Mouse (Mus musculus): Measurements from ENCODE around the gene Hbb-bt.
"Not testable (repeated sequence)": the region's sequence is repeated elsewhere in the genome, so short reads cannot be mapped to it uniquely, and the experiment has no call there.

Hbb-bt gene

DNA sequence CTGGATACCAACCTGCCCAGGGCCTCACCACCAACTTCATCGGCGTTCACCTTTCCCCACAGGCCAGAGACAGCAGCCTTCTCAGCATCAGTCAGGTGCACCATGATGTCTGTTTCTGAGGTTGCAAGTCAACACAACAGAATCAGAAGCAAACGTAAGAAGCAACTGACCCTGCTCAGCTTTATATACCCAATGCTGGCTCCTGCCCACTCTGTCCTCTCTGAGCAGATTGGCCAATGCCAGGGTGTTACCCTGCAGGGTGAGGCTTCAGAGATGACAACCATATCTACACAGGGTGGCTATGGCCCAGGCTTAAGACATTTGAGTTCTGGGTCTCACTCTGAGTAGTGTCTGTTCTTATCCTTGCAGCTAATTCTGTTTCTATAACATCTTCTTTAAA lies at the start of gene Hbb-bt:
Gene Hbb-bt, minus strand, starts transcription at position 231 of the 400 bp plus-strand sequence.
- DNase-seq: no peak

- no peak for DNase-seq
These were observed 47.7 kb upstream of the Hbb-bt start for GRCm38 (mm10) chr7:103861531-103861930.

DNA sequence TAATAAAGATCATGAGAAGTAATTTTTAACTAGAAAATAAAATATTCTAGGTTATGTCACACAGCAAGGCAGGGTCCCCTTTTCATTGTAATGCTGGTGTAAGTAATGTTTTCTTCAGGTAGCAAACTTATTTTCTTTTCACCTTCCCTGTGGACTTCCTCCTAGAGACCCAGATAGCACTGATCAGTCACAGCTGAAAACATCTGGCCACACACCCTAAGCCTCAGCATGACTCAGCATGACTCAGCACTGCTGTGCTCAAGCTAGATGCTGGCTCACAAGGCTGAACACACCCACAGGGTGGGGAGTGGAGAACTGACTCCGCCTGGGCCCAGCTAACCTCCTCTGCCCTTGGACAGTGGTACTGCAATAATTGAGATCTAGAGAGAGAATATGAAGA lies 47.1 kb upstream of the Hbb-bt start:
- DNase-seq: no peak

- DNase-seq: no peak
These were observed 45.3 kb upstream of the Hbb-bt start for GRCm38 (mm10) chr7:103859076-103859475.

- DNase-seq: no peak
These were observed 40.9 kb upstream of the Hbb-bt start for GRCm38 (mm10) chr7:103854669-103855068.

DNA sequence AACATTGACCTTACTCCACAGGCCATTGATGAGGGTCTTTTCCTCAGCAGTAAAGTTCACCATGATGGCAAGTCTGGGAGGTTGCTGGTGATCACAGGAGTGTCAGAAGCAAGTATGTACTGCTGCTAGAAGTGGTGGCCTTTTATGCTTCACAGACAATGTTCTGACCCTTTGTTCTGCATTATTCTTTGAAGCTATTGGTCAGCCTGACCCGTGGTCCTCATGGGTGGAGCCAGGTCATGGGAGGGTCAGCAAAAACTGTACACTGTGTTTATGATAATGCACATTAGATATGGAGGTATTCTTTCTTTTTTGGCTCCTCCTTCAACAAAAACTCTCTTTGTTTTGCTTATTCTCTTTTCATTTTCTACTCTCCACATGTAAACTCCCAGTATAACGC lies 39.3 kb upstream of the Hbb-bt start, which contains the start of gene Hbb-y:
Gene Hbb-y, minus strand, starts transcription at position 127 of the 400 bp plus-strand sequence.
- DNase-seq: no peak

GRCm38 (mm10) chr7:103844525-103845325 lies 30.9 kb upstream of the Hbb-bt start:
- DNase-seq: no peak

DNA sequence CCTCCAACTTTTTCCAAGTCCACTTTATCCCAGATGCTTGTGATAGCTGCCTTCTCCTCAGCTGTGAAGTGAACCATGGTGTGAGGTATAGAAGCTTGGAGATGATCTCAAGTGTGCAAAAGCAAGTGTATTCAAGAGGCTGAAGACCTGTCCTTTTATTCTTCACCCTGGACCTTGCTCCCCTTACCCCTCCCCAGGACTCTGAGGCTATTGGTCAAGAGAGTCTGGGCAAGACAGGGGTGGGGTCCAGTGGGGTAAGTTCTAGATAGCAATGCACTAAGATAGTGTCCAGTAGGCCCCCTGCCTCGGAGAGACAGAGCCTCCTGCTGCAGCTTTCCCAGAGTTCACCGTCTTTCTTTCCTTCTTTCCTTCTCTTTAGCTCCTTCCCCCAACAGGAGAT lies 29.2 kb upstream of the Hbb-bt start, which contains the start of gene Hbb-bh1:
Gene Hbb-bh1, minus strand, starts transcription at position 131 of the 400 bp plus-strand sequence.
- no peak for DNase-seq

- DNase-seq: no peak
These were observed 26.5 kb upstream of the Hbb-bt start, which contains the start of gene Hbb-bh2 for GRCm38 (mm10) chr7:103840268-103840667. Gene Hbb-bh2 (minus strand): TSS chr7:103840520.

- no peak for DNase-seq
These were observed 14.0 kb upstream of the Hbb-bt start, which contains the start of gene Hbb-bs for GRCm38 (mm10) chr7:103827808-103828207. Gene Hbb-bs (minus strand): TSS chr7:103828096.

DNA sequence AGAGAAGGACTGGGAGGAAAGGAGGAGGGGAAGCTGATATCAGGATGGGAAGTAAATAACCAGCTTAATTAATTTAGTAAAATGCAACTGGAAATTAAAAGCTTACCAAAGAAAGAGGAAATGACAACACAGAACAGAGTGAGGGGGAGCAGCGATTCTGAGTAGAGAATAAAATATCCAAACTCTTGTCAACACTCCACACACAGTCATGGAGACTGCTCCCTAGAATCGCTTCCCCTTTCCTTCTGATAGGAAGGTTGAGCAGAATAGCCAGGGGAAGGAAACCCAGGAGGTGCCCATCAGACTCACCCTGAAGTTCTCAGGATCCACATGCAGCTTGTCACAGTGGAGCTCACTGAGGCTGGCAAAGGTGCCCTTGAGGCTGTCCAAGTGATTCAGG lies 13.3 kb upstream of the Hbb-bt start:
- not testable (repeated sequence) for DNase-seq

- DNase-seq: no peak
These were observed 12.6 kb upstream of the Hbb-bt start for GRCm38 (mm10) chr7:103826255-103826887.

DNA sequence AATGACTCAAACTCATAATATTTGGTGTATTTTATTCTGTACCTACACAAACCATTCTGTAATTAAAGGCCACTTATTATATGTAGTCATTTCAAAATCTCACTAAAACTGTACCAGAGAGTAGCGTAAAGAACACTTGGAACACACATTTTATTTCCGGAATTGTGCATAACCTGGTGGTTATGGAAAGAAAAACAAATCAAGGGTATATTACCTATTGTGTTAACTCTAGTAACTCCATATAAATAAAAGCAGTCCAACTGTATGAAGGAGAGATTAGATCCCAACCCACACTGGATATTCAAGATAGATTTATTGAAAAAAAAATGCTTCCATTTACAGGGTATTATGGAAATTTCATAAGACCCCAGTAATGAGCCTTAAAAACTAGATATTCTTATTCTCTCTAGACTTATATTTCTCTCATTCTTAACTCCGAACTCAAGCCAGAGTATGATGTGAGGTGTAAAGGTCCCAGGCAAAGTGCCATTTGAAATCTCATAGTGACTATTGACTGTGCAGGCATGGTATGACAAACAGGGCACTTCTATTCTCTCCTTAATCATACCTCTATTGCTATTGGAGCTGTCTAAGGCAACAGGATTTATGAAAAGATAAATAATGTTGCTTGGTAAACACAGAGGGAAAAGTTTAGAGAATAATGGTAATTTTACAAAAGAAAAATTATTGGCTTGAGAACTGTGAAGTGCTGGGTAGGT lies 11.9 kb upstream of the Hbb-bt start:
- no peak for DNase-seq

DNA sequence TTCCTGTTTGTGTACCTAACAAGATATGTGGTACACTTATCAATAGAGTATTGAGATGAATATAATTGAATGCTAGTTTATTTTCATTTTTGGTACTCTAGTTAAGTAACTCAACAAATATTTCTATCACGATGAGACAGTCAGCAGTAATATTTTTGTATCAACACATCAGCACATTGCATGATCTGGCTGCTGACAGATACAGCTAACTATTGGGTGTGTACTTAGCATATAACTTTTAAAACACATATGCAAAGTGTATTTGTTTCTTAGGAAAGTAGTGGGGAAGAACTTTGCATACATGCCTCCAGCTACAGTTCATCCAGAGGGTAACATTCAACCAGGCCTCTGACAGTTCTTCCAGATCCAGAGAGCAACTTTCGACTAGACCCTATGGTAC lies 10.8 kb upstream of the Hbb-bt start:
- DNase-seq: no peak

DNA sequence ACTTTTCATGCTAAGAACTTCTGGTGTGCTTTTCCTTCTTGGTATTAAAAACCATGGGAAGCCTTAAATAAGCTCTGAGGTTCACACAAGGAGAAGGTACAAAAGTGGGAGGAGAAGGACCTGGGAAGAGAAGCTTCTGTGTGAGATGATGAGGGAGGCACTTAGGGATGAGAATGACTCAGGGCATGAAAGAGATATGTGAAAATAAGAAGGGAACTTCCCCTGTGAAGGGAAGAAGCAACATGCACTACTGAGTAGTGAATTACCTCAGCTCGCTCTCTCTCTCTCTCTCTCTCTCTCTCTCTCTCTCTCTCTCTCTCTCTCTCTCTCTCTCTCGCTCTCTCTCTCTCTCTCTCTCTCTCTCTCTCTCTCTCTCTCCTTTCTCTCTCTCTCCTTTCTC lies 1.3 kb upstream of the Hbb-bt start:
- DNase-seq: not testable (repeated sequence)

GRCm38 (mm10) chr7:103813152-103813551 lies 644 bp downstream of the Hbb-bt start:
- not testable (repeated sequence) for DNase-seq

DNA sequence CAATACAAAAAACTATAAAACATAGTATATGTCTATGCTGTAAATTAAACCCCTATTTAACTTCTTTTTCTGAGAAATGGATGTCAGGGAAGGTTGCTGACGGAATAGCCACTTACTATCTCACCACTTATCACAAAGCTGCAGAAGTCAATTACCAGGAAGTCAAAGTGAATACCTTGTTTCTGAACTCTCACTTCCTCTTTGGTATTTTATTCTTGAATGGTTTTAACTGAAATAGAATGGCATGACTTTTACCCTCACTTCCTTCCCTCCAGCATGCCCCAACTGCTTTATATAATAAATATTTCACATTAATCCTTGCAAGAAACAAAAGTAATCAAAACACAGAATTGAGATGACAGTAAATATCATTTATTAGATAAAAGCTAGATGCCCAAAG lies 1.6 kb downstream of the Hbb-bt start:
- no peak for DNase-seq

DNA sequence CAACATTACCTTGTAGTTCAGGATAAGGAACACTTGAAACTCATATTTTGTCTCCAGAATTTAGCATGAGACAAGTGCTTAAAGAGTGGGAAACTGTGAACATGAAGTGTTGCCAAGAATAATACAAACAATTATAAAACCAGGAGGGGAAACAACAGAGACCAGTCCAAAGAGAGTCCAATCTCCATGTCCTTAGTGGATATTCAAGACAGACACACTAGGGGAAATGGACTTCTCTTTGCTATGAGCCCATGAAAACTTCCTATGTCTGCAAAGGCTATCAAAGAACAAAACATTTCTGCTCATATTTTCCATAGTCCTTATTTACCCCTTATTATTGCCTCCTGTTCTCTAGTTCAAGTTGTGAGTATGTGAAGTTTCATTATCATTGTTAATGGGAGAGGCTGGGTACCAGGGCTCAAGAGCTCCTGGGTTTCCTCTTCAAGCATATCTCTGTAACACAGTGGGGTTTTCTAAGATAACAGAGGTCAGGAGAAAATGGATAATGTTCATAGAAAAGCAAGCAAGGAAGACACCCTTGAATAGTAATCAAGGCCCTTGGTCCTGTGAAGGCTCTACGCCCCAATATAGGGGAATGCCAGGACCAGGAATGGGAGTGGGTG lies 2.5 kb downstream of the Hbb-bt start:
- DNase-seq: no peak

- no peak for DNase-seq
These were observed 3.0 kb downstream of the Hbb-bt start for GRCm38 (mm10) chr7:103810746-103811145.

DNA sequence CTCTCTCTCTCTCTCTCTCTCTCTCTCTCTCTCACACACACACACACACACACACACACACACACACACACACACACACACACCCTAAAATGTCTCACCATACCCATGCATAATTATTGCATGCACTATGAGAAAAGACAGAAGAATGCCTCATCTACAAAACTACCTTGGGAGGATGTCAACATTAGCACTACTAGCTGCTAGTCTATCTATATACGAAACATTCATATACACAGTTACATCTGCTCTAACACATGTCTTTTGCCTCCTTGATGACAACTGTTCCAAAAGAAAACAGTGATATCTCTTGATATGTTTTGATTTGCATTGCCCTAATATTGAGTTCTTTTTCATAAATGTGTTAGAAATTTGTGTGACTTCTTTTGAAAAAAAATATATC lies 3.5 kb downstream of the Hbb-bt start:
- no peak for DNase-seq

- no peak for DNase-seq
These were observed 4.0 kb downstream of the Hbb-bt start for GRCm38 (mm10) chr7:103809801-103810155.

DNA sequence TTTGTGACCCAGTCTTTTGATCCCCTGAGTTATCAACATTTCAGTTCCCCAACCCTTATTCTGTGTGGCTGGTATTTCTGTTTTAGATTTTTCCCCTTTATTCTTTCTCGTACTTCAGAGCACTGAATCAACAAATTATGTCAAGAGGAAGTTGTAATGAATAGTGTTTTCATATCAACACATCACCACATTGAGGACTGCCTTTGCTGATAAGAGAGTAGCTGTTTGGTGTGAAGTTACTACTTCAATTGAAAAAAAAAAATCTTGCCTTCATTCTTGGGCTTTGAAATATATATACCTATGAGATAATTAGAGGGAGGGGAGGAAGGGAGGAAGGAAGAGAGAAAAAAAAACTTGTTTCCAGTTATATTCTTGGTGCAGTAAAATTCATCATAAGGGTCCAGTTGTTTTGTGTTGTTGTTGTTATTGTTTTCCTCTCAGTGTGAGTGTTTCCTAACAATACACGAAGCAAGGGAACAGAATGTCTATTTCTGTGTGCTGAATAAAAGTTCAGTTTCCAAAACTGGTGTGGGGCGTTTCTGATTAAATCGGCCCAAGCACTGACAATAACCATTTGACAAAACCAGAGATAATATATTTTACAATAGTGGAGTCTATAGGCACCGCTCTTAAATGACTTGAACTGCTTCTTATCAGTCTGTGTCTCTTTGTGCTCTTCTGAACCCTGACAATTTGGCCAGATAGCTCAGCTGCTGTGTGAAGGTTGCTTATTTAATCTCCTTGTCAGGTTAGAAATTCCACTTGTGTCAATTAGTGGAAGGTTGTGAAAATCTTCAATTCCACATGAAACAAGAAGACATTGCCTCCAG lies 4.6 kb downstream of the Hbb-bt start:
- no peak for DNase-seq

All from thymus, postnatal 14 days (tissue).